Mouse (Mus musculus) CH12.LX (cell line): ENCODE data around the gene Slc25a45.

Experiments used
- POLR2A ChIP-seq: IDR thresholded peaks from 2 replicates; pipeline ENCODE4 v1.6.1; 2011; ENCODE audit warnings: low read depth, mild to moderate bottlenecking, improper control_type of control experiment, low read length
- USF2 ChIP-seq: conservative IDR thresholded peaks from 2 replicates; pipeline ENCODE4 v1.6.1; 2011; ENCODE audit warnings: low read depth, low read length, improper control_type of control experiment

DNA sequence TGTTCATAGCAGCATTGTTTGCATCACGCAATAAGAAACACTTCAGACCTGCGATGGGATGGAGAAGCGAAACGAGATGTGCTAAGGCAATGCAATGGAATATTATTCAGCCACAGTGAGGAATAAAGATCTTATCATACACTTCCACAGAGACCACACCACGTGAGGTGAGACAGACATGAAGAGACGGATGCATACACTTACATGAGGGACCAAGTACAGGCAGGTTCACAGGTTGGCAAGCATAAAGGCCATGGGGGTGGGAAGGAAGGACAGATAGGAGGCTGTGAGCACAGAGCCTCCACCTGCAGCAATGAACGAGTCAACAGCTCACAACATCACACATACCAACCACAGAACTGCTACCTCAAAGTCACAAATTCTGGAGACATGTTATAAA, 46.8 kb upstream of the Slc25a45 start:
- TF ChIP-seq USF2: no peak
- TF ChIP-seq POLR2A: no peak
